Mouse (Mus musculus) thymus, postnatal 0 days (tissue): ENCODE data around the gene Foxo6. TPM values are rescaled to one million over a fixed set of nuclear protein-coding genes. Genes with fewer than 3 reads are reported as not detected.

ENCODE experiments used
- polyA plus RNA-seq: library from polyadenylated mRNA; unstranded; fragments of >200 nt; fragmentation: Nextera tagmentation; extraction: Ambion mirVana; gene quantifications from 2 replicates; pipeline ENCODE4 v1.2.1, GENCODE M21; 2015

Foxo6 gene
- polyA plus RNA-seq, 1 experiment from 2014 or later, result not detected

Other genes with a start within 250 kb of the Foxo6 start
- gene AL607142.1, start 222.4 kb downstream of the Foxo6 start, polyA plus RNA-seq, result not detected in 2 replicates
- gene Edn2, start 126.1 kb downstream of the Foxo6 start, polyA plus RNA-seq, result 0.69 and 0.73 TPM in 2 replicates
- 31.8 and 34.4 TPM in 2 replicates for gene Scmh1, start 117.9 kb upstream of the Foxo6 start, polyA plus RNA-seq
- not detected in 2 replicates for gene Slfnl1, start 244.9 kb upstream of the Foxo6 start, polyA plus RNA-seq